Mouse (Mus musculus) kidney, adult 2 months (tissue): Measurements from ENCODE around the gene Lrrc7.

Source experiments
- CTCF ChIP-seq: fragments of 200-500 bp; conservative IDR thresholded peaks from 2 replicates; pipeline ENCODE4 v1.5.1; 2011; ENCODE audit warnings: low read depth, mild to moderate bottlenecking, control low read depth, low read length, moderate library complexity, mixed read lengths; ENCODE audit not compliant: insufficient read depth, insufficient read length
- POLR2A ChIP-seq: fragments of 200-500 bp; IDR thresholded peaks from one replicate; pipeline ENCODE4 v1.6.1; 2011; ENCODE audit warnings: low read depth, low read length, control low read depth

DNA sequence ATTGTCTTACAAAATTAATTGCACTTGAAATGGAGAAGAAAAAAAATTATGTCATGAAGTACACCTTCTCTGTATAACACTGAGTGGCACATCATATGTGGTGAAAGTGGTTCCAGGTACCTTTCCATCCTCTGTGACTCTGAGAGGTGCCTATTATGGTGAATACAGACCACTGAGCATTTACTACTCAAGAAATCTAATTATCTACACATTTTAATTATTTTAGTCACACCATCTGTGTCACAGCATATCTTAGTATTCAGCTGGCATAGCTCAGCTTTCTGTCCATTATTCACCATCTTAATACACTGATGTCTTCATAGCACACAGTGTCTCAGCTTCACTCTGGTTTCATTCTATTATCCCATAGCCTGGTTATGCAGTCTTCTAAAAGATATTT, 7.7 kb downstream of the Lrrc7 start:
- no peak for TF ChIP-seq CTCF
- TF ChIP-seq POLR2A = no peak
